Mouse (Mus musculus) bone marrow macrophage, adult 2 months (primary cell): Measurements from ENCODE around the gene Lad1.

Experiments
- CTCF ChIP-seq: IDR thresholded peaks from 2 replicates; pipeline ENCODE4 v1.5.1; 2012; ENCODE audit warnings: low read depth, mild to moderate bottlenecking, low read length, moderate library complexity
- POLR2A ChIP-seq: IDR thresholded peaks from 2 replicates; pipeline ENCODE4 v1.6.1; 2012; ENCODE audit warnings: mild to moderate bottlenecking, low read depth, low read length, borderline replicate concordance

GRCm38 (mm10) chr1:135868570-135868969 lies 50.2 kb downstream of the Lad1 start:
- TF ChIP-seq POLR2A (no peak), CTCF (no peak)
